Mouse (Mus musculus): Measurements from ENCODE around the gene Pef1.

DNA sequence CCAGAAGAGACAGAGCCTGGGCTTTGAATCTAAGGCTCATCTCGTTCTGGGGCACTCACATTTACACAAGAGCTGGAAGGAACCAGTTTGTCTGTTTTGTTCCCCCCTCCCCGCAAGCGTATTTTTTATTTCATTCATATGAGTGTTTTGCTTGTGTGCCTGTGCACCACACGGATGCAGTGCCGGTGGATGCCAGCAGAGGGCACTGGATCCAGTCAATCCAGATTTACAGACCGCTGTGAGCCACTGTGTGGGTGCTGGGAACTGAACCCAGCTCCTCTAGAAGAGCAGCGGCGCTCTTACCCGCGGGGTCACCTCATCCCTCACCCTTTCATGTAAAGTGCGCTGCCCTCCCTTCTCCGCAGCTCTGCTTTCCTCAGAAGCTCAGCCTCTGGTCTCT, 1.3 kb downstream of the Pef1 start:
- TF ChIP-seq CTCF (IDR thresholded peaks at IDR 0.05; ENCODE audit: extremely low read depth, insufficient read depth, low read length), result 0 out of 2 replicates have a peak, but pooled peaks have one; percentile 0
- no peak for TF ChIP-seq POLR2A (IDR thresholded peaks at IDR 0.05; ENCODE audit: extremely low read depth, insufficient read depth, low read length)

All from cortical plate, adult 2 months (tissue).